Mouse (Mus musculus) liver, adult (tissue): ENCODE measurements around the gene Aars2.

Experiments
- GATA4 ChIP-seq: IDR thresholded peaks from 2 replicates; pipeline ENCODE4 v1.6.1; 2014; ENCODE audit warnings: mild to moderate bottlenecking, low read length; ENCODE audit not compliant: insufficient replicate concordance

Gene Aars2

DNA sequence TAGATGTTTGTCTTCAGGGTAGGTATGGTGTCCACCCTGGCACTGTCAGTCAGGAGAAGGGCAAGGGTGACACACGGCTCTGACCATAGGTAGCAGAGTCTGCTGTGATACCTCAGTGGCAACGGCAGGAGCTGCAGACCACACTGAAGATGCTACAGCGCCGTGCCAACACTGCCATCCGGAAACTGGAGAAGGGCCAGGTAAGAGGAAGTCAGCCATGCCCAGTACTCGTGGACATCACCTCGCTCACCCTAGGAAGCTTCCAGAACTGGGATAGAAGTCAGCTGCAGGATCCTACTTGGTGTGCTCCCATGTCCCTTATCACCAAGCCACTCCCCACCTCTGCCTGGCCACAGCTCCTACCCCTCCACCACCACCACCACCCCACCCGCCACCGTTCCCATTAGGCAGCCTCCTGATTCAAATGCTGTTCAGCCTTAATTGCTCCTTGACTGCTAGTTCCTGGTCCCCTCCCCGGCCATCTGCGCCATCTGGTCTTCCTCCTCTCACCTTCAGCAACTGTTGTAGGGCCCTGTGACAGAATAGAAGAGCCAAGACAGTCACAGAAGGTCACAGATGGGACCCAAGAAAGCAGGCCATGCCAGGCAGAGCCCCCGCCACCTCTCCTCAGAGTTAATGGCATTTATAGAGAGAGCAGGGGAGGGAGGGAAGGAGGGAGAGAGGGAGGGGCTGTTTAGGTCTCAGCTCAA lies 12.3 kb downstream of the Aars2 start:
- TF ChIP-seq GATA4: no peak

DNA sequence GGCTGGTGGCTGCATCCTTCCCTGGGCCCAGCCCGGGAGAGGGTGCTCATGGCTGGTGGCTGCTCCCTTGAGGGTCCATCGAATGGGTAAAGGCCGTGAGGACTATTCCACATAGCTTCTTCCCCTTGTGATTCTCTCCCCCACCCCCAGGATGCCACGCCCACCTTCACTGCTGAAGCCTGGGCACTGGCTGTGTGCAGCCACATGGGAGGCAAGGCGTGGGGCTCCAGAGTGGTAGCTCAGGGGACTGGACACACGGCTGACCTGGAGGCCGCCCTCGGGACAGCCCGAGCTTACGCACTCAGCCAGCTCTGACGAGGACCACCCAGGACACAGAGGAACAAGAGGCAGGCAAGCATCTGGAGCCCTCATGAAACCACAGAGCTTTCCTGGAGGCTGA lies 13.5 kb downstream of the Aars2 start:
- no peak for TF ChIP-seq GATA4

DNA sequence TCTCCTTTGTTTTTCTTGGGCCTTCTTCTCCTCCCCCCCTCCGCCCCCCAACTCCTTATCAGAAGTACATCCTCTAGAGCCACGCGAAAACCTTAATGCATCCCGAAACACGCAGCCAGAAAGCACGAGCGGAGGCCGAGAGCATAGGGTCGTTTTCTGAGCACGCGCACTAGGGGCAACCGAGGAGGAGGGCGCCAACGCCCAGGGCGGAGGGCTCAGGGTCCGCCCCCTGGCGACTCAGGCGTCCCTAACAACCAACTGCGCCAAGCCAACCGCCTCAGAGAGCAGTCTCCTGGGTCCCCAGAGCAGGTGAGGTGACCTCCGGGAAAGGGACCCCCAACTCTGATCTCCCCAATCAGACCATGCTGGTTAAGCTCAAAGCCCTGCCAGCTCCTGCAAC lies 16.6 kb downstream of the Aars2 start, which contains the start of gene Tcte1:
Gene Tcte1, plus strand, starts transcription at position 172 of the 400 bp plus-strand sequence.
- no peak for TF ChIP-seq GATA4

DNA sequence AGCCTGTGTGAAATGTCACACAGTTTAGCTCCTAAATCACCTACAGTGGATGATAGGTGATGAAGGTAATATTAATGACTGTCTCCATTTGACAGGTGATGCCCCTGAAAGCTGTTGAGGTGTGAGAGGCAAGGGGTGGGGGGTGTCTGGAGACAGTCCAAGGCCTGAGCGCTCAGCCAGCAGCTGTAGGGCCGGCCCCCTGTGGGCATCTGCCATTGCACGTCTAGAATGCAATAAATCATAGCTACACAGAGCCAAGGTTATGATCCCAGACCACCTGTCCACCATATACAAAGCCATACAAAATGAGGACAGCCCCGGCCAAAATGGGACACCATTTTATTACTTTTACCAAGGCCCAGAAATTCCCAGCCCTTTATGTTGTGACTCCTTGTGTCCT lies 18.3 kb downstream of the Aars2 start:
- TF ChIP-seq GATA4: no peak

DNA sequence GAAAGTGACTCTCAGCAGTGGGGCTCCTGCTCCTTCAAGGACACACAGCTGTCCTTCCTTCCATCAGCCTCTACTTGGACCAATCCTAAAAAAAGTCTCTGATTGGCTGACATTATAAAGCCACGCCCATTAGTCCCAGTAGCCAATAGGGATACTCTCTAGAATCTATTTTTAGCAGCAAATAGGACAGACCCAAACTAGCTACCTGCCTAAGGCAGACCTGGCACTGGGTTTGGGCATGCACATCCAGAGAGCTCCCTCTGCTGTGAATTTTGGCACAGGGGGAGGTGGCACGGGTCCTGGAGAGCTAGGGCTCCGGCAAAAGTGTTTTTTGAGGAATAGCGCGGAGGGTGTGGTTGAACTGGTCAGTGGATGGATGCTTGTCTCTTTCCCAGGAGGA lies 19.9 kb downstream of the Aars2 start:
- no peak for TF ChIP-seq GATA4

DNA sequence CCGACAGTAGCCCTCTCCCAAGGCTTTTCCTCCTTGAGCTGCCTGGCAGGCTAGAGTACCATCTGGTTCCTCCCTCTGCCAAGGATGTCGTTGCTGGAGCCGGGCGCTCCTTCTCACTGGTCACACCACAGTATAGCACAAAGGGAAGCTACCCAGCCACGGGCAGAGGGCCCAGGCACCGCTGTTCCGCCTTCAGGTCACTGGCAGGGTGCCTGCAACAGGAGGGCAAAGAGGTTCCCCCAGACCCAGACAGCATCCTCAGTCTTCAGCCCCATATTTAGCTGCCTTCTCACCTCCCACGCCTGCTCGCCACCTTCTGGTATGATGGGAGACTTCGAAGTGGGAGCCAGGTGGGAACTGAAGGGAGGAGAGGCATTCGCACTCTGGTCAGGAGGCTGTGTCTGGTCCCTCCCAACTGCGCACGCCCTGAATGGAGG lies 23.7 kb downstream of the Aars2 start:
- no peak for TF ChIP-seq GATA4

DNA sequence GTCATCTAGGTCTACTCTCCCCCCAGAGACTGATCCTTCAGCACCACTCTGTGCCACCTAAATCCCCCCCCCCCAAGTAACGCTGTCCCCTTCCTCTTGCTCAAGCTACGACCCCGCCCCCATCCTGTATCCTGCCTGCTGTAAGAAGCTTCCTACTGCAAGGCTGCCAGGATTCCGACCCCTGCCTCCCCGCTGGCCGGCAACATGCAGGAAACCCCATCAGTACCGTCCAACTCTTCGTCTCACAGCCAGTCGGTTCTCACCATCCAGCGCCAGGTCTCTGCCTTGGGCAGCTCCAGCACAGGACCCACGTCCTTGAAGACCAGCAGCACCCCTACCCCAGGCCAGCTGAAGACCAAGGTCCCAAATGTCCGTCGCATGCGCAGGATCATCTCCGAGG lies 26.3 kb downstream of the Aars2 start:
- TF ChIP-seq GATA4: no peak

DNA sequence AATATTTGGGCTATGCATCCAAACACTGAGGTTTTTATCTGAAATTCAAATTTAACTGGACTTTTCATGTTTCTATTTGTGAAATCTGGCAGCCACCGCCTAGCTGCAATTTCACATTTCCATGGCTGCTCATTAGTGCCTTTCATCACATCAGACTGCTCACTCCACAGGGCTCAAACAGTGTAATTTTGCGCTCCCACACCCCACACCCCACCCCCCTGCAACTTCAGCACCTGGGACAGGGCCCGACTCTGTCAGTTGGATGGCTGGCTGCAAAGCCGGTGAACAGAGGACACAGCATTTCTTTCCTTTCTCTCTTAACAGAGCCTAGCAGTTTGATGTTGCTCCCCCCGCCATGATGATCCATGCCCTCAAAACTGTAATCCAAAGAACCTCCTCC lies 29.6 kb downstream of the Aars2 start:
- no peak for TF ChIP-seq GATA4

DNA sequence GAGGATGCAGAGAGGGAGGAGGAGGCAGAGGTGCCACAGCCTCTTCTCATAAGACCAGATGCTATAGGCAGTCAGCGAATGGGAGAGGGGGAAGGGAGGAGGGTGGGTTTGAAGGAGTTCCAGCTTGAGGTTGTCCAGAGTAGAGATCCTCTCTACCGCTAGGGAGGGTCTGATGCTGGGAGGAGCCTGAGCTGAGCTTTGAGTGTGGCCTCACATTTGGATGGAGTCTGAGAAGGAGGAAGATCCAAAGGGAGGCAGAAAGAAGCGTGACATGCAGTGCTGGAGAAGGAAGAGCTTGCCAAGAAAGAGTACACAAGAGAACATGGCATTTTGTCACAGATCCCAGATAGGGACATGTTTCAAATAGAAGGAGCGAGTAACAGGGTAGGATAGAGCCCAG lies 31.8 kb downstream of the Aars2 start:
- TF ChIP-seq GATA4: no peak

DNA sequence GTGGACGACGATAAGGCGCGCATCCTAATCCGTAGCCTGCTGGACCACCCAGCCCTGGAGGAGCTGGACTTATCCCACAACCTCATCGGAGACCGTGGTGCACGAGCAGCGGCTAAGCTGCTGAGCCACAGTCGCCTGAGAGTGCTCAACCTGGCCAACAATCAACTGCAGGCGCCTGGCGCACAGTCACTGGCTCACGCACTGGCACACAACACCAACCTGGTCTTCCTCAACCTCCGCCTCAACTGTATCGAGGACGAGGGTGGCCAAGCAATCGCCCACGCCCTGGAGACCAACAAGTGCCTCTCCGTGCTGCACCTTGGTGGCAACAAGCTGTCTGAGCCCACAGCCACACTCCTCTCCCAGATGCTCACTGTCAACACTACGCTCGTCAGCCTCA lies 33.0 kb downstream of the Aars2 start:
- TF ChIP-seq GATA4: no peak

DNA sequence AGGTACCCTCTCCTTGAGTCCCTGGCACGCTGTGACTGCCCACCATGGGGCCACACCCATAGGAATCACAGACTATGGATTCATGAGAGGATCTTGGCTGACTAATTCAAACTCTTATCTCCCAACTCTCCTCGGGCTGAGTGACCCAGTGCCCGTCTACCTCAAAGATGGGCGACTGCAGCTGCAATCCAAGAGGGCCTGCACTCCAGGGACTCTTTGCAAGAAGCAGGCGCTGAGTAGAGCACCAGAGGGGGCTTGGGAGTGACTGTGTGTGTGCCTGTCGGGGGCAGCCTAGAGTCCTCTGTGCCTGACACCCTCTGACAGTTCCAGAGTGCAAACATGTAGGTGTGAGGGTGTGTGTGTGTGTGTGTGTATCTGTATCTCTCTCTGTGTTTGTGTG lies 35.5 kb downstream of the Aars2 start:
- TF ChIP-seq GATA4: no peak

DNA sequence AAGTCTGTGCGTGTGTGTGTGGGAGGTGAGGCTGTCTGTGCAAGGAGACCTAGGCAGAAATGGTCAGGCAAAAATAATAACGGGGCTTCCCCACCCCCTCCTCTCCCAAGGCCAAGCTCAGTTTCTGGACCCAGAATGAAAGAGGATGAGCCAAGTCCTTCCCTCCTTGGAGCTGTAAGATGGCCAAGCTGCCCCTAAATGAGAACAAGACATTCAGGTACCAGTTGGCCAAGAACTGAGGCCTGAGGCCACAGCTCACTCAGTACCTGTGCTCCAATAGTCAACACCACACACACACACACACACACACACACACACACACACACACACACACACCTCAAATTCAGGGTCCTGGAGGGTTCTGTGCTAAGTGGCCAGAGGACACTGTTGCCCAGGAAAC lies 36.1 kb downstream of the Aars2 start:
- no peak for TF ChIP-seq GATA4

DNA sequence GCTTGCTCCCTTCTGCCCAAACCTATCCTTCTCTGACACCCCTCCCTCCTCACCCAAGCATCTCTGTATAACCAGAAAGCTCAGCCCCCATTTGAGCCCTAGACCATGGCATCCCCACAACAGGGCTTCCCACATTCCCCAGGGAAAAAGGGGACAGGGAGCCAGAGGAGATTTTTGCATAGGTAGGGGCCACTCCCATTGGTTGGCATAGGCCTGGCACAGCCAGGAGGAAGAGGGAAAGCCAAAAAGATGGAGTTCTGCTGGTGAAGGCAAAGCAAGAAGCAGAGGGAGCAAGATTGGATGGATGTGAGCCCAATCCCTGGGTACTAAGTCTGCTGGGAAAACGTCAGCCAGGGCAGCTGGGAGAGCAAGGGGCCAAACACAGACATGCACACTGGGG lies 36.5 kb downstream of the Aars2 start:
- TF ChIP-seq GATA4: no peak

DNA sequence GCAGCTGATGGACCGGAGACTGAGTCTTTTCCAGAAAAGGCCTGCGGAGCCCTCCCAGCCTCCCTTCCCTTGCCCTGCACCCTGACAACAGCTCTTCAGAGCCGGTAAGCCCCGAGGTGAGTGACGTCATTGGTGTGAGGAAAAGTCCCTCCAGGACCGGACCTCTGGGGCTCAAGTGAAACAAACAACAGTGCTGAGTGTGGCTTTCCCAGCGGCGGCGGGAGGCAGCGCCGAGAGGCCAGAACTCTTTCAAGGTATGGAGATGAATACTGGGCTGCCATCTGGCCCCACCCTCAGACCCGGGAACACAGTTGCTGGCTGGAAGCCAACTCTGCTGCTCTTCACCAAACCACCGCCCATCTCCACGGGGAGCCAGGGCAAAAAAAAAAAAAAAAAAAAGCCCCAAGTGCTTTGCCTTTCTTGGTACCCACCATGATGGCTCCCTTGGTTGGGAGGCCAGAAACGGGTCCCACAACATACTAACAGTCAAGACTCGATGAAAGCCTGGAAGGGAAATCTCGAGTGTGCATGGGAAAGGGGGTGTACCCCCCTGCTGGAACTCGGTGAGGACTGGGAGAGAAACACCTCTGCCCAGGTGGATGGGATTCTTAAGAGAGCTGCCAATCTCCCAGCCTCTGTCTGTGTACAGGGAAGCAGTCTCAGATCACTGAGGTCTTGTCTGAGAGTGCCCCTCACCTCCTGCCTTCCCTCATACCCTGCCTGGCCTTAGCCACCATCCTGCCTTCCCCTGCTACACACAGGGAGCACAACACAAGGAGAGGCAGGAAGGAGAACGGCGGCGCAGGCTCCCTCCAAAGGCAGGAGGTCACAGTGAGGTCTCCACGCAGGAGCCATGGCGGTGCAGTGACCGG lies 37.6 kb downstream of the Aars2 start:
- TF ChIP-seq GATA4: no peak

DNA sequence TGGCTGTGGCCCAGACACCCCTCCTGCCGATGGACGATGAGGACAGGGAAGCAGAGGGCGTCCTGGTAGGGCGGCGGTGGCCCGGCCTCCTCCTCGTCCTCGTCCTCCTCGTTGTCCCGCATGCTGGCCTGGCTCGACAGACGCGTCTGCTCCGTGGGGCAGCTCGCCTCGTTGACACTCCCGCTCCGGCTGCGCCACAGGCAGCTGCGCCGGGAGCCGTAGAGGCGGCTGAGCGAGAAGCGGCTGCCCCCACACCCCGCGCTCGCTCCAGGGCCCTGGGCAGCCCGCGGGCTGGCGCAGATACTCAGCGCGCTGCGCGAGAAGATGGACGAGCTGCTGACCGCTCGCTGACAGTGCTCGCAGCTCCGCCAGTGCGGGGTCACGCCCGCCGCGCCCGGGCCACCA lies 38.2 kb downstream of the Aars2 start:
- no peak for TF ChIP-seq GATA4

DNA sequence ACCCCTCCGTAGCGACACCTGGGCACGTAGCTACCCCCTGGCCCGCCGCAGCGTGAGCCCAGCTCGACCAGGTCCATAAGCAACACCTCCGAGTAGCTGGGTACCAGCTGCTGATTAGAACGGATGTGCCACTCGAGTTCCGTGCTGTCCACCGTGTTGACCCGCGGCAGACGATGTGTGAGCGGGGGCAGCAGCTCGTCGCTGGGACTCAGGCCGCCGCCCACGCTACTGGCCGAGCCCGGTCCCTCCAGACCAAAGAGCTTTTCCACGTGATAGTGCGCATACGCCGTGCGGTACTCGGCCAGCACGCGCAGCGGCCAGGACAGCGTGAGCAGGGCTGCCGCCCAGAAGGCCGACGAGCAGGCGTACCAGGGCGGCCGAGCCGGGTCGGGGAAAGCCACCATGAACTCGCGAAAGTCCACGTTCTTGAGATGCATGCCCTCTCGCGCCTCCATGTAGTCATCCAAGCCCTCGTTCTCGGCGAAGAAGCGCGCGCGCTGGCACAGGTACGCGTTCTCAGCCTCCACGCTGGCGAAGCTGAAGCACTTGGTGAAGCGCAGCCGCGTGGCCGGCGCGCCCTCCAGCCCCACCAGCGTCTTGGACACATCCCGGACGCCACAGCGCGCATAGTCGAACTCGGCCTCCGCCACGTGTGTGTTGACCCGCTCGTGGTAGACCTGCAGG lies 38.8 kb downstream of the Aars2 start:
- no peak for TF ChIP-seq GATA4
